18 mouse cellular contexts compared by ENCODE assay signal in the genomic region with DNA sequence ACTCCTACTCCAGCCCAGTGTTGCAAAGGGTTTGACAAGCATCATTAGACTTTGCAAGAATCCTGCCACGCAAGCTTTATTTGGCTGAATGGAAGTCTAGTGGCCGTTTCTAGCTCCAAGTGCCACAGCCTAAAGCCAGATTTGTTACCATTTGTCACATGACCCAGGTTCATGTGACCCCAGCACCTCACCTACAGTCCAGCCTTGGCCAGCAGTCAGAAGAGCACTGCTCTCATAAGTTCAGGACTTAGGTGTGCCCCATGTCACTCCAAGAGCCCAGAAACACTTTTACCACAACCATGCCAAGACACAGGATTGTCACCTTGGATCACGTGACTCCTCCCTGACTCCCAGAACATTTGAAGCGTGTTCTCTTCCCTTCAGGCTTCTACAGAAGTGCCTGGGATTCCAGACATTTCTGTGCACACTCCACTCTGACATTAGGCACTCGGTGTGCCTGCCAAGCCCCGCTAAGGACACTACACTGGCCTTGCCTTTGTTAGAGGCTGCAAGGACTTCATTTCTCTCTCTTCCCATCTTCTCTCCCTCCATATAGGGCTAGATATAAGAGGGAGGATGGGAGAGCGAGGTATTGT. TPM values are rescaled to one million over a fixed set of nuclear protein-coding genes. Genes with fewer than 3 reads are reported as not detected.
DNase-seq lines count a peak whose midpoint lies in the region; ATAC-seq and TF ChIP-seq lines count a peak whose summit lies in the region.
"Had no signal": no experiment of that assay in that cellular context is flagged by ENCODE, and none has a peak within 500 bp of the region (broad histone marks: within the 10 kb centered on the region; RNA-seq: fewer than 3 reads in every experiment).

No protein-coding gene starts in this region.

- H3K27me3 ChIP-seq in kidney, adult 2 months (replicated peaks; ENCODE audit: control insufficient read depth, insufficient read depth, low read length), result no peaks in the 10 kb centered on the region
- H3K27me3 ChIP-seq in forebrain, embryonic 15.5 days, result no peaks in the 10 kb centered on the region
- H3K27me3 ChIP-seq: CH12.LX; neural tube, embryonic 13.5 days had no signal

- H3K36me3 ChIP-seq in kidney, adult 2 months (ENCODE audit: control insufficient read depth, insufficient read depth, low read length), result no peaks in the 10 kb centered on the region
- no peaks in the 10 kb centered on the region for H3K36me3 ChIP-seq in forebrain, embryonic 15.5 days
- H3K36me3 ChIP-seq: hindbrain, embryonic 10.5 days; neural tube, embryonic 13.5 days had no signal

- H3K4me1 ChIP-seq in kidney, adult 2 months (ENCODE audit: control insufficient read depth, insufficient read depth, low read length), result no peaks in the 10 kb centered on the region
- H3K4me1 ChIP-seq in forebrain, embryonic 15.5 days, result no peaks in the 10 kb centered on the region
- H3K4me1 ChIP-seq: hindbrain, embryonic 10.5 days; neural tube, embryonic 13.5 days had no signal

- no peak overlapping the region for H3K4me2 ChIP-seq in forebrain, embryonic 15.5 days (replicated peaks)
- H3K4me2 ChIP-seq: neural tube, embryonic 13.5 days had no signal

- peak; percentile 10 for DNase-seq in kidney, adult 2 months
- DNase-seq in kidney, adult 9 months, result no peak
- peak; percentile 29 for DNase-seq in heart, adult 8-10 months (ENCODE audit: low spot score)
- DNase-seq in heart, postnatal 4 days, result peak; percentile 44
- DNase-seq in lung, postnatal 36 days, result peak; percentile 56
- no peak for DNase-seq in layer of hippocampus, postnatal 10 days (ENCODE audit: low spot score in 2 of 2)
- DNase-seq in cerebellum, postnatal 4 days (ENCODE audit: low spot score in 2 of 2), result no peak
- DNase-seq: adrenal gland, postnatal 36 days; midbrain, embryonic 14.5 days had no signal

- TF ChIP-seq CTCF in kidney, adult 2 months (conservative IDR thresholded peaks at IDR 0.05; ENCODE audit: insufficient read depth, insufficient read length, low read depth, low read length), result no peak

- TF ChIP-seq POLR2A in kidney, adult 2 months (IDR thresholded peaks at IDR 0.05; ENCODE audit: low read depth, low read length), result no peak

- H3K9ac ChIP-seq in forebrain, embryonic 15.5 days (replicated peaks), result no peak overlapping the region
- H3K9ac ChIP-seq: neural tube, embryonic 13.5 days had no signal

- H3K27ac ChIP-seq in kidney, adult 2 months (ENCODE audit: insufficient read depth, low read depth, low read length), result no peak overlapping the region
- H3K27ac ChIP-seq in forebrain, embryonic 15.5 days (replicated peaks), result no peak overlapping the region
- H3K27ac ChIP-seq: hindbrain, embryonic 10.5 days; neural tube, embryonic 13.5 days had no signal

- no peak overlapping the region for H3K4me3 ChIP-seq in kidney, adult 2 months (ENCODE audit: insufficient read depth, low read depth, low read length)
- H3K4me3 ChIP-seq in forebrain, embryonic 15.5 days, result no peak overlapping the region
- H3K4me3 ChIP-seq: hindbrain, embryonic 10.5 days; neural tube, embryonic 13.5 days had no signal

- WGBS in kidney, adult 2 months, result 63% methylated on average over 7 of the region's 7 CpGs
- WGBS in forebrain, embryonic 15.5 days, result 81% methylated on average over 7 of the region's 7 CpGs

- H3K9me3 ChIP-seq in forebrain, embryonic 15.5 days, result no peaks in the 10 kb centered on the region
- H3K9me3 ChIP-seq: hindbrain, embryonic 10.5 days; neural tube, embryonic 13.5 days had no signal

- no peak for ATAC-seq in forebrain, embryonic 15.5 days (replicated peaks)
- ATAC-seq: forebrain, embryonic 16.5 days; intestine, postnatal 0 days had no signal

RNA-seq across cellular contexts. Expression of gene Ckmt2, which starts 2.9 kb away (rescaled TPM):
- polyA plus RNA-seq in kidney, adult 2 months (2012; rRNA removed), result 0.43 and 35.1 TPM in 2 replicates
- 1,000 to 10,000 TPM; 2,501 to 2,686 (median 2,598) TPM for total RNA-seq in heart, adult 8-10 months (2022)
- total RNA-seq in heart, postnatal 4 days (2021), result 100 to 1,000 TPM; 279 to 301 TPM
- under 1 TPM; 0.38 to 0.48 TPM for total RNA-seq in layer of hippocampus, postnatal 10 days (2021)
- polyA plus RNA-seq in forebrain, embryonic 15.5 days (2015; fragmentation: Nextera tagmentation; extraction: Ambion mirVana), result not detected in 2 replicates
- total RNA-seq: adrenal gland, postnatal 36 days; CH12.LX; left cerebral cortex, postnatal 25 days had no signal
- polyA plus RNA-seq: embryonic facial prominence, embryonic 11.5 days; forebrain, embryonic 16.5 days; hindbrain, embryonic 10.5 days; midbrain, embryonic 14.5 days; urinary bladder, adult 2 months had no signal

Comparison
In these comparisons a context has a peak if more than half of its experiments do, and no peak if none do; other contexts are left out.
1. DNase-seq: peak in kidney, adult 2 months (single experiment), heart, adult 8-10 months (single experiment), heart, postnatal 4 days (single experiment) and lung, postnatal 36 days (single experiment); none in kidney, adult 9 months (single experiment), layer of hippocampus, postnatal 10 days (0 of 2) and cerebellum, postnatal 4 days (0 of 2).
2. RNA of gene Ckmt2, which starts 2.9 kb away (total RNA-seq): 2,501 to 2,686 TPM in heart, adult 8-10 months and 279 to 301 TPM in heart, postnatal 4 days; 0.38 to 0.48 TPM in layer of hippocampus, postnatal 10 days; every median in the first group is over 100 times any median in the second.